33 mouse cellular contexts compared by ENCODE assay signal in the genomic region with DNA sequence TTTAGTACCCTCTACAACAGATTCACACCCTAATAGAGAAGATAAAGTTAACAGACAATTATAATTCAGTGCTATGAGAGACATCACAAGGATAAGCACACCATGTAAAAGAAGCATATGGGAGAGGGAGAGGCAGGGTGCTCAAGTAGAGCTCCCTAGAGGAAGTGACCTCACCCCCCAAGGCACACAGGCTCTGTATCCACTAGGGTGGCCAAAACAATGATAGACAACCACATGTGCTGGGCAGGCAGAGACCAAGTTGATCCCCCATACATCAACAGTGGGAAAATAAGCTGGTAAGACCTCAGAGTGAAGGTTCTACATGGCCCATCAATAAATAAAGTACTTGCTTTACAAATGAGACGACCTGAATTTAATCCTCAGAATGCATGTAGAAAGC.
"Had no signal": no experiment of that assay in that cellular context is flagged by ENCODE, and none has a peak within 500 bp of the region (broad histone marks: within the 10 kb centered on the region; RNA-seq: fewer than 3 reads in every experiment).

No protein-coding gene starts in this region.

- H3K9ac ChIP-seq: heart, embryonic 12.5 days; heart, embryonic 13.5 days; heart, embryonic 15.5 days; hindbrain, embryonic 12.5 days; hindbrain, embryonic 13.5 days; hindbrain, embryonic 14.5 days; hindbrain, embryonic 15.5 days; intestine, embryonic 15.5 days; kidney, embryonic 15.5 days had no signal

- ATAC-seq: hindbrain, embryonic 16.5 days; hindbrain, postnatal 0 days; inflammation-experienced regulatory T-cells, adult 6 months; intestine, embryonic 15.5 days; intestine, embryonic 16.5 days; intestine, postnatal 0 days had no signal

- H3K4me1 ChIP-seq: hindbrain, embryonic 12.5 days; hindbrain, embryonic 13.5 days; hindbrain, embryonic 15.5 days had no signal

- H3K36me3 ChIP-seq: heart, embryonic 12.5 days; heart, embryonic 13.5 days; heart, embryonic 15.5 days; hindbrain, embryonic 10.5 days; hindbrain, embryonic 12.5 days; hindbrain, embryonic 13.5 days; hindbrain, embryonic 15.5 days; intestine, embryonic 15.5 days; kidney, embryonic 15.5 days had no signal

- H3K27ac ChIP-seq: heart, embryonic 15.5 days; hindbrain, embryonic 10.5 days; hindbrain, embryonic 12.5 days; hindbrain, embryonic 13.5 days; hindbrain, embryonic 14.5 days; hindbrain, embryonic 15.5 days; hindbrain, postnatal 0 days; intestine, embryonic 15.5 days; kidney, embryonic 15.5 days; kidney, postnatal 0 days; layer of hippocampus, adult 2 months; left cerebral cortex, adult 2 months had no signal

- DNase-seq: heart, postnatal 14 days; heart, postnatal 36 days; heart, postnatal 4 days; kidney, adult 11 months; kidney, adult 18-20 months; kidney, adult 2 months; kidney, adult 8-10 months; kidney, postnatal 10 days; kidney, postnatal 14 days; kidney, postnatal 25 days; kidney, postnatal 36 days; kidney, postnatal 4 days; layer of hippocampus, adult 9-11 months; layer of hippocampus, postnatal 36 days had no signal

- H3K27me3 ChIP-seq: heart, embryonic 12.5 days; heart, embryonic 13.5 days; heart, embryonic 15.5 days; hindbrain, embryonic 12.5 days; hindbrain, embryonic 13.5 days; hindbrain, embryonic 15.5 days; intestine, embryonic 15.5 days; kidney, embryonic 15.5 days had no signal

- H3K4me2 ChIP-seq: heart, embryonic 11.5 days; heart, embryonic 12.5 days; heart, embryonic 13.5 days; heart, embryonic 15.5 days; hindbrain, embryonic 12.5 days; hindbrain, embryonic 13.5 days; hindbrain, embryonic 14.5 days; hindbrain, embryonic 15.5 days; intestine, embryonic 15.5 days; kidney, embryonic 15.5 days had no signal

- H3K9me3 ChIP-seq: heart, embryonic 12.5 days; heart, embryonic 13.5 days; heart, embryonic 15.5 days; hindbrain, embryonic 10.5 days; hindbrain, embryonic 12.5 days; hindbrain, embryonic 13.5 days; hindbrain, embryonic 15.5 days; intestine, embryonic 15.5 days; kidney, embryonic 15.5 days had no signal

- H3K4me3 ChIP-seq: heart, embryonic 12.5 days; heart, embryonic 13.5 days; heart, embryonic 15.5 days; hindbrain, embryonic 10.5 days; hindbrain, embryonic 12.5 days; hindbrain, embryonic 13.5 days; hindbrain, embryonic 15.5 days; intestine, embryonic 15.5 days; kidney, embryonic 15.5 days; layer of hippocampus, adult 2 months; left cerebral cortex, adult 2 months had no signal
